Mouse (Mus musculus): ENCODE results near the gene Cobl. TPM values are rescaled to one million over a fixed set of nuclear protein-coding genes. Genes with fewer than 3 reads are reported as not detected.

Cobl gene
- polyA plus RNA-seq (2015; fragmentation: Nextera tagmentation; extraction: Ambion mirVana) = 31.9 and 40.0 TPM in 2 replicates

DNA sequence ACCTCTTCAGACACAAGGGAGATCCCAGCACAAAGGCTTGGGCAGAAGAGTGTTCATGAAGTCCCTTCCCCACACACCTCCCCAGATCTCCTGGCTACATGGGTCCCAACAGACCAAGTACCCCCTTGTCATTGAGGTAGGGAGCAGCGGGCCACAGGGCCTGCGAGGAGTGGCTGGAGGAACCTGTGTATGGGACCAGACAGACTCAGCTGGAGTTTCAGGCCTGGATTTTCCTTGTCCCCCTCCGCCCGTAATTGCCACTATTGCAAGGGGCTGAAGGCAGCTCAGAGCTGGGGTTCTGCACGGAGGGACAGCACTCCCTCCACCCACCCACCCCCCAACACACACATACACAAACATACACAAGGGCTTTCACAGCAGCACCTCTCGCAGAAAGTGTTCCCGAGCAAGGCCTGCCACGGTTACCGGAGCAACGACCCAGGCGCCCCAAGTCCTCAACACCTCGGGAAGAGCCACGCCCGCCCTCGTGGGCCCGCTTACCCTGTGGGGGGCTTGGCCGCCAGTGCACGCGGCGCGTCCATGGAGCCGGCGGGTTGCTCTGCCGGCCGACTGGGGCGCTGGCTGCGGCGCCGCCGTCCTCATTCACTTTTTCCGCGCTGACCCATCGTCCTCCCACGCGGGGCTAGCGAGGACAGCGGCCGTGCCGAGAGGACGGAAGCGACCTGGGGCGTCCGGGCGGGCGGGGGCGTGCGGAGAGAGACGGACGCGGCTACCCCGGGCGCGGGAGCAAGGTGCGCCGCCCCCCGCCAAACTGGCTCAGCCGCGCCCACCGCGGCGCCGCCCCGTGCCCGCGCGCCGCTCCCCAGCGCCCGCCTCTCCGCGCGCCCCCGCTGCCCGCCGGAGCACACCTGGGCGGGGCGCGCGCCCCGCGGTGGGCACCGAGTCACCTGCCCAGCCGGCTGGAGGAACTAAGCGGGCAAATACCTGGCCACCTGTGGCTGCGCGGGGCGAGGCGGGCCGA, at the start of gene Cobl:
Cobl (minus strand) TSS at position 780 of the 982 bp plus-strand sequence.
- Histone ChIP-seq H3K9me3 (replicated peaks) (no peaks in the 10 kb centered on the region), H3K4me1 (peaks cover 12% of the 10 kb centered on the region), H3K4me3 (replicated peaks) (peak within 1 kb of the TSS; percentile 64), H3K27me3 (peaks cover 23% of the 10 kb centered on the region), H3K9ac (peak within 1 kb of the TSS; percentile 35), H3K4me2 (replicated peaks) (peak within 1 kb of the TSS; percentile 94), H3K27ac (replicated peaks) (peak within 1 kb of the TSS; percentile 25; the same call in 1 of the 2 replicates), H3K36me3 (no peaks in the 10 kb centered on the region)
- WGBS = 1% methylated on average over 70 of the region's 89 CpGs
- ATAC-seq (ENCODE audit: insufficient number of reproducible peaks, low FRiP score, low TSS enrichment, low read depth) = peak; percentile 69

DNA sequence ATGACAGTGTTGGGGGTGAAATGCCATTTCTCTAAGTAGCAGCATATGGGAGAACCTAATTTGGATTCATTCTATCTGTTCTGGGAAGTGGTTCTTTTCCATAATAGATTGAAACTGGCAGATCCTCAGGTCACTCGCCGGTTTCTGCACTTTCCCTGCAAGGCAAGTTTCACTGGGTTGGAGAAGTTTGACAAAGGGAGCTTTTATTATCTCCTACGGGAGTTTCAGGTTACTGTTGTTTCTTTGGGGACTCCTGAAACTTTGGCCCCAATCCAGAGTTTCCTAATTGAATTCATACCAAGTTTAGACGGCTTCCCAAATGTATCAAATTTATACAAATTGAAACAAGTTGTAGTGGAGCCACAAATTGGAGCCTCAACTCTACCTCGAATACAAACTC, 49.0 kb upstream of the Cobl start:
- WGBS = 4% methylated on average over 5 of the region's 5 CpGs
- H3K4me2 ChIP-seq (replicated peaks) = no peak overlapping the region
- no peaks in the 10 kb centered on the region for H3K9me3 ChIP-seq (replicated peaks)
- H3K27ac ChIP-seq (replicated peaks) = no peak overlapping the region; the same call in 1 of the 2 replicates
- H3K36me3 ChIP-seq = no peaks in the 10 kb centered on the region
- no peak for ATAC-seq (ENCODE audit: insufficient number of reproducible peaks, low FRiP score, low TSS enrichment, low read depth)
- 0 out of 2 replicates have a peak, but pooled peaks cover 3% of the 10 kb centered on the region for H3K27me3 ChIP-seq
- H3K9ac ChIP-seq = no peak overlapping the region
- no peak overlapping the region for H3K4me3 ChIP-seq (replicated peaks)
- H3K4me1 ChIP-seq = 0 out of 2 replicates have a peak, but pooled peaks cover 4% of the 10 kb centered on the region

DNA sequence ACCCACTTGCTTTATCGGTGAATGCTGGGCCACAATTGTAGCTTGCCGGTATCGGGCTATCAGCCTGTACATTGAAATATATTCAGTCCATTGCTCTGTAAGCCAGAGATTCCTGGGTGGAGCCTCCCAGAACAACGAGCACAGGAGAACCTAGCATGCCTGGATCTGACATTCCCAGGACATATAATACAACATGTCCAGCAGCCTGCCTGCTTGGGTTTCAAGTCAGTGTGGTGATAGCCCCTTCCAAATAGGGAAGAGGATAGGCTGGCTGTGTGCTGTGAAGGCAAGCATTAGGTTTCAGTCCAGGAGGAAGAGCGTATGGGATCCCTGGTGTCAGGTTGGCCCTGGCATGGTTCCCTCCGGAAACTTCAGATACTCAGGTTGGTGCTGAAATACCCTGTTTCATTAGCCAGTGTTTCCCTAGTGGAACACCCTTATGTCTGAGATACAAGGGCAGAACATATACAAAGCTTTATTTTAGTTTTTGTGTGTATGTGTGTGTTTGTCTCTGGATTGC, 41.7 kb upstream of the Cobl start:
- 81% methylated on average over 6 of the region's 6 CpGs for WGBS
- no peak for ATAC-seq (ENCODE audit: insufficient number of reproducible peaks, low FRiP score, low TSS enrichment, low read depth)
- Histone ChIP-seq H3K4me1 (no peaks in the 10 kb centered on the region), H3K36me3 (no peaks in the 10 kb centered on the region), H3K27ac (replicated peaks) (no peak overlapping the region), H3K27me3 (no peaks in the 10 kb centered on the region), H3K9ac (no peak overlapping the region), H3K9me3 (replicated peaks) (no peaks in the 10 kb centered on the region), H3K4me2 (replicated peaks) (no peak overlapping the region), H3K4me3 (replicated peaks) (no peak overlapping the region)

DNA sequence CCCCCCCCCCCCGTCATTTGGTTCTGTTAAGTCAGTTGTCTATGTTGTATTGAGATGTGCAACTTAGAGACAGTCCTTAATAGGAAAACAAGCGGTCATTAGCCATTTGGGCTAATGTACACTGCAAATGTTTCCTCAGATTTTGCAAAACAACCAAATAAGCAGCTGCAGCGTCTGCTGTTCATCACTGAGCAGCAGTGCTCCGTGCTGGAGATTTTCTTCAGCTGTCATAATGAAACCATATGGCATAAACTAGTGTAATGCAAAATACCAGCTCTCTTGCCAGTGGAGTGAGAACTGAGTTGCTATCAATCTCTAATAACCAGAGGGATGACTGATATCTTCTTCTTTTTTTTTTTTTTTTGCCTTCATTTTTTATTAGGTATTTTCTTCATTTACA, 39.0 kb upstream of the Cobl start:
- Histone ChIP-seq H3K9ac (no peak overlapping the region), H3K9me3 (replicated peaks) (no peaks in the 10 kb centered on the region), H3K27ac (replicated peaks) (no peak overlapping the region), H3K4me3 (replicated peaks) (no peak overlapping the region), H3K4me2 (replicated peaks) (no peak overlapping the region), H3K4me1 (no peaks in the 10 kb centered on the region), H3K36me3 (no peaks in the 10 kb centered on the region), H3K27me3 (no peaks in the 10 kb centered on the region)
- ATAC-seq (ENCODE audit: insufficient number of reproducible peaks, low FRiP score, low TSS enrichment, low read depth) = no peak
- WGBS = 53% methylated on average over 4 of the region's 4 CpGs

DNA sequence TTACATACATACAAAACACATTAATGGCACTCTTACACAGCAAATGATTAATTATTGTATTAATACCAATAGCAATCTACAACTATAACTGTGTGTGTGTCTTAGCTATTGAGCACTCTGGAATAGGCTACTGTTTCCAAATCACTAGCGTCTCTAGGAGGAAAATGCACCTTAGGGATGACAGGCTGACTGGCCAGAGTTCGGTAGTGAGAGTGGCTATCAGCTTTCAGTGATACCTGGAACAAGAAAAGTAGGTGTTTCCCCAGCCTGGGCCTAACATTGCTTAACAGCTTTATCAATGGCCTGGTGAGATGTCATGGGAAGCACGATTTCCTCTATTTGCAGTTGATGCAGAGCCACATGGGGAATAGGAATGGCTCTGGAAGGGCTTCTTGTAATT, 37.0 kb upstream of the Cobl start:
- Histone ChIP-seq H3K36me3 (no peaks in the 10 kb centered on the region), H3K9me3 (replicated peaks) (no peaks in the 10 kb centered on the region), H3K27me3 (no peaks in the 10 kb centered on the region), H3K9ac (no peak overlapping the region), H3K27ac (replicated peaks) (no peak overlapping the region), H3K4me2 (replicated peaks) (no peak overlapping the region), H3K4me3 (replicated peaks) (no peak overlapping the region), H3K4me1 (no peaks in the 10 kb centered on the region)
- WGBS = 77% methylated on average over 3 of the region's 3 CpGs
- no peak for ATAC-seq (ENCODE audit: insufficient number of reproducible peaks, low FRiP score, low TSS enrichment, low read depth)

DNA sequence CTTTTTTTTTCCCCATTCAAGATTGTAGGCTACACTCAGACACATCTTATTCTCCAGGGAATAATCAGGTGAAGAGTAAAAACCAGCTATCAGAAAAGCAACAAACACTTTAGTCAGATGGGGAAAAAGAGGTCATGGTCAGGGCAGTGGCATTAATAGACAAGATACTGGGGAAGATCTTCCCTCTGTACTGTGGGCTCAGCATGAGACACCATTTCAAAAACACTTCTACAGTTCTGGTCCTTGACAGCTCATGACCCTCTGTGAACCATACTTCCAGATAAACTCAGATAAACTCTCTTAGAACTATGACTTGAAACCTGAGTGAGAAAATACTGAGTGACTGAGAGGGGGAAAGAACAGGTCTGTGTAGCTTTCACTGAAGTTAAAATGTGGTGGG, 29.0 kb upstream of the Cobl start:
- Histone ChIP-seq H3K4me3 (replicated peaks) (no peak overlapping the region), H3K9ac (no peak overlapping the region), H3K4me2 (replicated peaks) (no peak overlapping the region), H3K27me3 (no peaks in the 10 kb centered on the region), H3K9me3 (replicated peaks) (no peaks in the 10 kb centered on the region), H3K36me3 (no peaks in the 10 kb centered on the region), H3K27ac (replicated peaks) (no peak overlapping the region), H3K4me1 (no peaks in the 10 kb centered on the region)
- no peak for ATAC-seq (ENCODE audit: insufficient number of reproducible peaks, low FRiP score, low TSS enrichment, low read depth)

DNA sequence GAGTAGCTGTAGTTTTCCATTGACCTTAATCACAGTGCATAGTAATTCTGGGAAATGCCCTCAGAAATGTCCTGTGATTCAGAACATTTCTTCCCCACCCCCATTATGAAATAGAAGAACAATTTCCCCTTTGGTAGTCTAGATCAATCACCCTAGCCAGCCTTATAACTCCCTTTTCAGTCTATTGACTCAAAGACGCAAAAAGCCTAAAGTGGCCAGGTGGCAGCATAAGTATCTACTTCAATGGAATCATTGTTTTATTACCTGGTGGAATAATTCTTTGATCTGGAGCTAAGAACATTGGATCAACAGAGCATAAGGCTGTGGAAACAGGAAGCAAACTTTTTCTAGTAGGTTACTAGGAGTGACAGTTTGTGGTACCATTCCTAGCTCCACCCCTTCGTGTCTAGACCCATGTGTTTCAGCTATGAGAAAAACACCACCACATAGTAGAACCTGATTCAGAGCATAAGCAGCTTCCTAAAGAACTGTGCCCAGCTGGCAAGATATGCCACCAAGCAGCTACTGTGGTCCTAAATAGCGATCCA, 15.2 kb upstream of the Cobl start:
- no peak overlapping the region for H3K4me3 ChIP-seq (replicated peaks)
- no peak overlapping the region for H3K4me2 ChIP-seq (replicated peaks)
- H3K27ac ChIP-seq (replicated peaks) = no peak overlapping the region
- 94% methylated on average over 3 of the region's 3 CpGs for WGBS
- no peak for ATAC-seq (ENCODE audit: insufficient number of reproducible peaks, low FRiP score, low TSS enrichment, low read depth)
- H3K27me3 ChIP-seq = no peaks in the 10 kb centered on the region
- H3K36me3 ChIP-seq = no peaks in the 10 kb centered on the region
- no peaks in the 10 kb centered on the region for H3K9me3 ChIP-seq (replicated peaks)
- no peaks in the 10 kb centered on the region for H3K4me1 ChIP-seq
- H3K9ac ChIP-seq = no peak overlapping the region

DNA sequence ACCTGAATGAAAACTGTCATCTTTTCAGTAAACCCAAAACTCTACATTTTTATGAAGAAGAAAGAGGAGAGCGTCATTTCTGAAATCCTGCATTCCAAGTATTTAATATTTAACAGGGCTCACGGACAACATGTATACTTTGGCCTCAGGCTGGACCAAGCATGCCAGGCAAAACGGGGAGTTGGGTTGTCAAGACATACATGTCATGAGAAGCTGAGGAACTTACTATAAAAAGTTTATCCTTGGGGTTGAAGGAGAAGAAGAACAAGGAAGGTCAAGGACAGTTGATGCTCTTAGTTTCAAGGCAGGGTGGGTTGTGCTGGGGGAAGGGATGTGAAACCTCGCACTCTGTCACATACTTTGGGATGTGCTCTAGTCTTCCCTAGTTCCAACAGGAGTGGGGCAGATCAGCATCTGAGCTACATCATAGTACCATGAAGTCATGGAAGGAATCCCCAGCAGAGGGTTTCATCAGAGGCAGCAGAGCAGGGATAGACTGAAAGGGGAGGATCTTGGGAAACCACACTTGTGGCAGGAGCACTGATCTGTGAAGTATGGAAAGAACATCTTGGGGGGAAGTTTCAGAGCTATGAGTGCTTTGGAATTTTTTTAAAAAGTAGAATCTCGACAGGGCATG, 9.7 kb upstream of the Cobl start:
- no peak for ATAC-seq (ENCODE audit: insufficient number of reproducible peaks, low FRiP score, low TSS enrichment, low read depth)
- H3K4me2 ChIP-seq (replicated peaks) = no peak overlapping the region
- H3K36me3 ChIP-seq = no peaks in the 10 kb centered on the region
- H3K27me3 ChIP-seq = no peaks in the 10 kb centered on the region
- no peak overlapping the region for H3K9ac ChIP-seq
- H3K27ac ChIP-seq (replicated peaks) = no peak overlapping the region
- H3K4me3 ChIP-seq (replicated peaks) = no peak overlapping the region
- H3K4me1 ChIP-seq = peaks cover 5% of the 10 kb centered on the region; the same call in 1 of the 2 replicates
- no peaks in the 10 kb centered on the region for H3K9me3 ChIP-seq (replicated peaks)
- 66% methylated on average over 5 of the region's 5 CpGs for WGBS

DNA sequence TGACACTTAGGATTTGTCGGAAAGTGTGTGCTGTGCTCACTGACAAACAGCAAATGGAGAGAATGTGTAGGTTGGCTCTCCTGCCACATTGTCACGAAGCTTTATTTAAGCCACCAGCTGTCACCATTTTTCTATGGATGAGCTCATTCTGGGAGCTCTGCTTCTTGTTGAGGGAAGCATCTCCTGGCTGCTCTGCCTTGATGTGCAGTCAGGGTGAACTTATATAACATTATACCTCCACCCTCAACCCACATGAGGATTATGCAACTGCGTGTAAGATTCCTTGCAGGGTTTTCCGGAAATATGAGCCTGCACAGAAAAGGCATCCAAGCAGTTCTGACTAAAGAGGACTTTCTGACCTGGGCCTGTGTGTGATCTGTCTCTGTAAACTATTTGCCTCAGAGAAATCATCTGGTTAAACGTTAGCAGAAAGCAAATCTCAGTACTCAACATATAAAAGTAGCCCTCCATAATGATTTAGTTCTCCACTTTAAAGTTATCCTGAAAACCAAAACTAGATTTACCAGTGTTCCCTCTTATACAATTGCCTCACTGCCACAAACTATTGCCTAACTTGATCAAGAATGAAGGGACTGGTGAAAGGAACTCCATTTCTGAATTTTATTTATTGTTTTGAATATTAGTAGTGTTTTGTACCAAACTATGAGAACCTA, 9.0 kb upstream of the Cobl start:
- H3K9me3 ChIP-seq (replicated peaks) = no peaks in the 10 kb centered on the region
- no peaks in the 10 kb centered on the region for H3K27me3 ChIP-seq
- H3K9ac ChIP-seq = no peak overlapping the region
- no peaks in the 10 kb centered on the region for H3K36me3 ChIP-seq
- H3K4me2 ChIP-seq (replicated peaks) = no peak overlapping the region
- ATAC-seq (ENCODE audit: insufficient number of reproducible peaks, low FRiP score, low TSS enrichment, low read depth) = no peak
- no peak overlapping the region for H3K27ac ChIP-seq (replicated peaks)
- 26% methylated on average over 5 of the region's 5 CpGs for WGBS
- peaks cover 5% of the 10 kb centered on the region; the same call in 1 of the 2 replicates for H3K4me1 ChIP-seq
- no peak overlapping the region for H3K4me3 ChIP-seq (replicated peaks)

DNA sequence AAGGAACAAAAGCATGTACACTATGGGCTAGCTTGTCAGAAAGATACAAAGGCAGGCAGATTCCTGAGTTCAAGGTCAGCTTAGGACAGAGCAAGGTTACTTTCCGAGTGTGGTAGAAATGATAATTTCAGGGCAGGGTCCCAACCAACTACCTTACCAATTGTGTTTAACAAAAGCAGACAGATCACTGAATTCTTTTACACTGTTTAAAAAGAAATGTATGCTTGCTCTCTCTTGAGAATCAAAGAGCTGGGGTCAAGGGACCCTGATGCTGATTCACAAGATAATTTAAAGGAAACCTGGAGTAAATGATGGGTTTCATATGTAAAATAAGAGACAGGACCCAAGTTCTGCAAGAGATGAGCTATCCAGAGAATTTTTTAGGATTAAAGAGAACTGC, 4.9 kb upstream of the Cobl start:
- Histone ChIP-seq H3K27ac (replicated peaks) (no peak overlapping the region), H3K4me2 (replicated peaks) (no peak overlapping the region), H3K36me3 (no peaks in the 10 kb centered on the region), H3K4me1 (peaks cover 5% of the 10 kb centered on the region; the same call in 1 of the 2 replicates), H3K9me3 (replicated peaks) (no peaks in the 10 kb centered on the region), H3K4me3 (replicated peaks) (no peak overlapping the region), H3K27me3 (peaks cover 12% of the 10 kb centered on the region), H3K9ac (no peak overlapping the region)
- WGBS = 81% methylated on average over 1 of the region's 1 CpGs
- ATAC-seq (ENCODE audit: insufficient number of reproducible peaks, low FRiP score, low TSS enrichment, low read depth) = no peak

DNA sequence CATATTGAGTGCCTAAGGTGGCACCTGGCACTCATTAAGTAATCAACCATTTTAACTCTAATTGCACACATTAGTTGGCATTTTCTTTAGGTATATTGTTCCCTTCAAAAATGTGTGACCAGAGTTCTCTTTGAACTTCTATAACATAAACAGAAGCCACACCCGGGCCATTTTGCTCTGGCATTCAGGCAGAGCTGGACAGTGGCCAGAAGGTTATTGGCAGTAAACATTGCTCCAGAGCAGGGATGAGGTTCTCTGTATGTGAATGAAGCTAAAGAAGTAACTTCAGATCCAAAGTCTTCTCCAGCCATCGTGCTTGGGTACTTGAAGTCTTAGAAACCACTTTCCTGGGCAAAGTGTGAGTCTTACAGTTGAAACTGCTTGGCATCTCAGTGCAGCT, 3.9 kb upstream of the Cobl start:
- no peak overlapping the region for H3K27ac ChIP-seq (replicated peaks)
- H3K4me1 ChIP-seq = peaks cover 12% of the 10 kb centered on the region
- H3K36me3 ChIP-seq = no peaks in the 10 kb centered on the region
- WGBS = 57% methylated on average over 2 of the region's 2 CpGs
- ATAC-seq (ENCODE audit: insufficient number of reproducible peaks, low FRiP score, low TSS enrichment, low read depth) = no peak
- no peaks in the 10 kb centered on the region for H3K9me3 ChIP-seq (replicated peaks)
- H3K9ac ChIP-seq = no peak overlapping the region
- no peak overlapping the region for H3K4me2 ChIP-seq (replicated peaks)
- no peak overlapping the region for H3K4me3 ChIP-seq (replicated peaks)
- H3K27me3 ChIP-seq = peaks cover 21% of the 10 kb centered on the region
